Mouse (Mus musculus) lung, embryonic 15.5 days (tissue): Measurements from ENCODE around the gene Cryz. TPM values are rescaled to one million over a fixed set of nuclear protein-coding genes. Genes with fewer than 3 reads are reported as not detected.
A peak's percentile ranks its signal among the peaks of the same experiment; 100 is the strongest.
"Not testable (repeated sequence)": the region's sequence is repeated elsewhere in the genome, so short reads cannot be mapped to it uniquely, and the experiment has no call there.

Experiments
- ATAC-seq: fragments of 200-750 bp; cut with Nextera tagmentation; 2 replicates; pipeline ENCODE4 v1.8.0; 2017; ENCODE audit warnings: moderate number of reproducible peaks, borderline replicate concordance; ENCODE audit not compliant: low FRiP score, low TSS enrichment; ENCODE audit errors: extremely low read depth
- H3K27ac ChIP-seq: fragments of 300-500 bp; sonication (generic); 2 replicates; pipeline ENCODE4 v1.5.1; 2015; ENCODE audit warnings: moderate library complexity, mild to moderate bottlenecking, inconsistent platforms
- H3K27me3 ChIP-seq: fragments of 300-500 bp; sonication (generic); 2 replicates; pipeline ENCODE4 v1.6.1; 2015; ENCODE audit warnings: inconsistent platforms
- H3K36me3 ChIP-seq: fragments of 300-500 bp; sonication (generic); 2 replicates; pipeline ENCODE4 v1.6.1; 2015; ENCODE audit warnings: inconsistent platforms
- H3K4me1 ChIP-seq: fragments of 300-500 bp; sonication (generic); 2 replicates; pipeline ENCODE4 v1.6.1; 2015; ENCODE audit warnings: inconsistent platforms
- H3K4me2 ChIP-seq: fragments of 300-500 bp; sonication (generic); 2 replicates; pipeline ENCODE4 v1.6.1; 2015; ENCODE audit warnings: inconsistent platforms, mild to moderate bottlenecking, moderate library complexity
- H3K4me3 ChIP-seq: fragments of 300-500 bp; sonication (generic); 2 replicates; pipeline ENCODE4 v1.5.1; 2015; ENCODE audit warnings: mild to moderate bottlenecking, inconsistent platforms
- H3K9ac ChIP-seq: fragments of 300-500 bp; sonication (generic); 2 replicates; pipeline ENCODE4 v1.6.1; 2015; ENCODE audit warnings: inconsistent platforms
- H3K9me3 ChIP-seq: fragments of 300-500 bp; sonication (generic); 2 replicates; pipeline ENCODE4 v1.6.1; 2016; ENCODE audit warnings: inconsistent platforms
- WGBS: fragments of 180-500 bp; shearing (Covaris S2); methylation state at CpG from one replicate; pipeline ENCODE4 v1.1.7; 2015; 5-methylcytosine and 5-hydroxymethylcytosine counted together
- polyA plus RNA-seq: library from polyadenylated mRNA; unstranded; fragments of >200 nt; fragmentation: Nextera tagmentation; extraction: Ambion mirVana; gene quantifications from 2 replicates; pipeline ENCODE4 v1.2.1, GENCODE M21; 2015

Cryz gene
- polyA plus RNA-seq, 1 experiment from 2014 or later, result 16.8 TPM

- no peaks in the 10 kb centered on the region for H3K36me3 ChIP-seq
- WGBS, result 87% methylated on average over 7 of the region's 7 CpGs
- H3K27ac ChIP-seq, result no peak overlapping the region
- H3K4me1 ChIP-seq, result no peaks in the 10 kb centered on the region
- no peak overlapping the region for H3K9ac ChIP-seq
- no peak overlapping the region for H3K4me2 ChIP-seq
- ATAC-seq, result no peak
- H3K9me3 ChIP-seq, result no peaks in the 10 kb centered on the region
- no peaks in the 10 kb centered on the region for H3K27me3 ChIP-seq
- H3K4me3 ChIP-seq, result no peak overlapping the region
Measured at GRCm38 (mm10) chr3:154615304-154615703, 18.8 kb downstream of the Cryz start.

GRCm38 (mm10) chr3:154616106-154616505 lies 19.6 kb downstream of the Cryz start:
- Histone ChIP-seq H3K27me3 (no peaks in the 10 kb centered on the region), H3K36me3 (no peaks in the 10 kb centered on the region), H3K4me3 (no peak overlapping the region), H3K27ac (no peak overlapping the region), H3K4me1 (no peaks in the 10 kb centered on the region), H3K9me3 (no peaks in the 10 kb centered on the region), H3K4me2 (no peak overlapping the region), H3K9ac (no peak overlapping the region)
- 89% methylated on average over 4 of the region's 4 CpGs for WGBS
- ATAC-seq, result no peak

- H3K27me3 ChIP-seq, result no peaks in the 10 kb centered on the region
- H3K9ac ChIP-seq, result no peak overlapping the region
- H3K4me1 ChIP-seq, result no peaks in the 10 kb centered on the region
- H3K9me3 ChIP-seq, result no peaks in the 10 kb centered on the region
- H3K4me3 ChIP-seq, result no peak overlapping the region
- no peaks in the 10 kb centered on the region for H3K36me3 ChIP-seq
- H3K27ac ChIP-seq, result no peak overlapping the region
- no peak overlapping the region for H3K4me2 ChIP-seq
- ATAC-seq, result peak; percentile 64
Measured at GRCm38 (mm10) chr3:154628284-154628683, 31.8 kb downstream of the Cryz start.

GRCm38 (mm10) chr3:154631281-154631680 lies 34.8 kb downstream of the Cryz start:
- not testable (repeated sequence) for H3K9ac ChIP-seq, H3K36me3 ChIP-seq, H3K9me3 ChIP-seq, H3K4me2 ChIP-seq, H3K27me3 ChIP-seq, H3K27ac ChIP-seq, H3K4me1 ChIP-seq, H3K4me3 ChIP-seq, ATAC-seq
- 80% methylated on average over 2 of the region's 2 CpGs for WGBS

GRCm38 (mm10) chr3:154633091-154633490 lies 36.6 kb downstream of the Cryz start:
- H3K27ac ChIP-seq, result no peak overlapping the region
- no peaks in the 10 kb centered on the region for H3K4me1 ChIP-seq
- no peak overlapping the region for H3K4me2 ChIP-seq
- 87% methylated on average over 5 of the region's 5 CpGs for WGBS
- ATAC-seq, result no peak
- no peaks in the 10 kb centered on the region for H3K36me3 ChIP-seq
- no peak overlapping the region for H3K9ac ChIP-seq
- H3K9me3 ChIP-seq, result no peaks in the 10 kb centered on the region
- no peaks in the 10 kb centered on the region for H3K27me3 ChIP-seq
- no peak overlapping the region for H3K4me3 ChIP-seq

- Histone ChIP-seq H3K9ac (no peak overlapping the region; the same call in 1 of the 2 replicates), H3K27ac (no peak overlapping the region), H3K4me3 (peak overlapping the region; percentile 30), H3K4me1 (no peaks in the 10 kb centered on the region), H3K27me3 (peaks cover 6% of the 10 kb centered on the region; the same call in 1 of the 2 replicates), H3K36me3 (no peaks in the 10 kb centered on the region), H3K4me2 (peak overlapping the region; percentile 55), H3K9me3 (no peaks in the 10 kb centered on the region)
- 37% methylated on average over 29 of the region's 29 CpGs for WGBS
- peak; percentile 75; the same call in 1 of the 2 replicates for ATAC-seq
Measured at GRCm38 (mm10) chr3:154646638-154647442, 50.3 kb downstream of the Cryz start.

- no peak overlapping the region for H3K27ac ChIP-seq
- no peaks in the 10 kb centered on the region for H3K36me3 ChIP-seq
- ATAC-seq, result no peak
- no peak overlapping the region; the same call in 1 of the 2 replicates for H3K9ac ChIP-seq
- 39% methylated on average over 7 of the region's 7 CpGs for WGBS
- H3K9me3 ChIP-seq, result no peaks in the 10 kb centered on the region
- no peaks in the 10 kb centered on the region for H3K4me1 ChIP-seq
- H3K4me2 ChIP-seq, result peak overlapping the region; percentile 55
- peak overlapping the region; percentile 30 for H3K4me3 ChIP-seq
- peaks cover 12% of the 10 kb centered on the region; the same call in 1 of the 2 replicates for H3K27me3 ChIP-seq
Measured at GRCm38 (mm10) chr3:154647443-154647780, 50.9 kb downstream of the Cryz start.

GRCm38 (mm10) chr3:154649411-154650285 lies 53.1 kb downstream of the Cryz start:
- 48% methylated on average over 20 of the region's 20 CpGs for WGBS
- ATAC-seq, result no peak

GRCm38 (mm10) chr3:154651192-154651821 lies 54.8 kb downstream of the Cryz start:
- Histone ChIP-seq H3K27ac (no peak overlapping the region), H3K4me3 (no peak overlapping the region), H3K9me3 (no peaks in the 10 kb centered on the region), H3K4me2 (no peak overlapping the region), H3K36me3 (no peaks in the 10 kb centered on the region), H3K9ac (no peak overlapping the region), H3K27me3 (peaks cover 19% of the 10 kb centered on the region; the same call in 1 of the 2 replicates), H3K4me1 (no peaks in the 10 kb centered on the region; the same call in 1 of the 2 replicates)
- no peak for ATAC-seq
- WGBS, result 55% methylated on average over 10 of the region's 10 CpGs

More at GRCm38 (mm10) chr3:154649411-154650285, 53.1 kb downstream of the Cryz start:
- no peak overlapping the region for H3K4me2 ChIP-seq
- peaks cover 19% of the 10 kb centered on the region; the same call in 1 of the 2 replicates for H3K27me3 ChIP-seq
- H3K9ac ChIP-seq, result no peak overlapping the region
- H3K36me3 ChIP-seq, result no peaks in the 10 kb centered on the region
- H3K9me3 ChIP-seq, result no peaks in the 10 kb centered on the region
- no peak overlapping the region for H3K4me3 ChIP-seq
- no peaks in the 10 kb centered on the region; the same call in 1 of the 2 replicates for H3K4me1 ChIP-seq
- no peak overlapping the region for H3K27ac ChIP-seq

- peaks cover 19% of the 10 kb centered on the region; the same call in 1 of the 2 replicates for H3K27me3 ChIP-seq
- no peak overlapping the region for H3K27ac ChIP-seq
- no peaks in the 10 kb centered on the region for H3K9me3 ChIP-seq
- no peak overlapping the region for H3K9ac ChIP-seq
- H3K4me1 ChIP-seq, result no peaks in the 10 kb centered on the region; the same call in 1 of the 2 replicates
- no peak overlapping the region for H3K4me3 ChIP-seq
- WGBS, result 40% methylated on average over 24 of the region's 24 CpGs
- ATAC-seq, result no peak
- no peaks in the 10 kb centered on the region for H3K36me3 ChIP-seq
- no peak overlapping the region for H3K4me2 ChIP-seq
Measured at GRCm38 (mm10) chr3:154652581-154653420, 56.3 kb downstream of the Cryz start.

GRCm38 (mm10) chr3:154653454-154653853 lies 56.9 kb downstream of the Cryz start:
- H3K27ac ChIP-seq, result no peak overlapping the region
- no peak overlapping the region for H3K4me3 ChIP-seq
- H3K4me2 ChIP-seq, result no peak overlapping the region
- no peaks in the 10 kb centered on the region for H3K36me3 ChIP-seq
- ATAC-seq, result no peak
- 58% methylated on average over 5 of the region's 5 CpGs for WGBS
- H3K4me1 ChIP-seq, result no peaks in the 10 kb centered on the region; the same call in 1 of the 2 replicates
- H3K27me3 ChIP-seq, result peaks cover 14% of the 10 kb centered on the region; the same call in 1 of the 2 replicates
- H3K9me3 ChIP-seq, result no peaks in the 10 kb centered on the region
- no peak overlapping the region for H3K9ac ChIP-seq
